Mouse (Mus musculus) kidney, postnatal 0 days (tissue): ENCODE measurements around the gene Mgl2. TPM values are rescaled to one million over a fixed set of nuclear protein-coding genes. Genes with fewer than 3 reads are reported as not detected.

ENCODE experiments used
- ATAC-seq: fragments of 200-750 bp; cut with Nextera tagmentation; replicated peaks from 2 replicates; pipeline ENCODE4 v1.8.0; 2017; ENCODE audit warnings: low read depth, moderate number of reproducible peaks, moderate TSS enrichment, moderate library complexity; ENCODE audit not compliant: low FRiP score
- DNase-seq: peaks from one replicate; pipeline ENCODE4 v3.0.0-alpha.2; 2016; ENCODE audit warnings: low spot score
- H3K27ac ChIP-seq: fragments of 300-500 bp; sonication (generic); 2 replicates; pipeline ENCODE4 v1.5.1; 2014; ENCODE audit warnings: mild to moderate bottlenecking
- H3K27me3 ChIP-seq: fragments of 300-500 bp; sonication (generic); 2 replicates; pipeline ENCODE4 v1.6.1; 2014; ENCODE audit warnings: low read length, mixed read lengths; ENCODE audit not compliant: insufficient read depth
- H3K36me3 ChIP-seq: fragments of 300-500 bp; sonication (generic); 2 replicates; pipeline ENCODE4 v1.6.1; 2014; ENCODE audit warnings: low read length, mixed read lengths; ENCODE audit not compliant: insufficient read depth
- H3K4me1 ChIP-seq: fragments of 300-500 bp; sonication (generic); replicated peaks from 2 replicates; pipeline ENCODE4 v1.6.1; 2014; ENCODE audit warnings: antibody characterized with exemption, low read length, mixed read lengths; ENCODE audit not compliant: insufficient read depth
- H3K4me2 ChIP-seq: fragments of 300-500 bp; sonication (generic); 2 replicates; pipeline ENCODE4 v1.6.1; 2014; ENCODE audit warnings: mild to moderate bottlenecking, low read length, moderate library complexity, mixed read lengths
- H3K4me3 ChIP-seq: fragments of 300-500 bp; sonication (generic); replicated peaks from 2 replicates; pipeline ENCODE4 v1.5.1; 2014; ENCODE audit warnings: low read depth, low read length
- H3K9ac ChIP-seq: fragments of 300-500 bp; sonication (generic); 2 replicates; pipeline ENCODE4 v1.6.1; 2014; ENCODE audit warnings: low read depth, low read length
- H3K9me3 ChIP-seq: fragments of 300-500 bp; sonication (generic); replicated peaks from 2 replicates; pipeline ENCODE4 v1.6.1; 2016; ENCODE audit warnings: low read length, inconsistent platforms, mixed read lengths
- CTCF ChIP-seq: IDR thresholded peaks from 2 replicates; pipeline ENCODE4 v1.5.1; 2016; ENCODE audit warnings: antibody characterized with exemption, low read depth, mild to moderate bottlenecking, moderate library complexity
- WGBS: fragments of 180-500 bp; shearing (Covaris S2); extraction: QIAGEN DNeasy Blood & Tissue Kit; methylation state at CpG from one replicate; pipeline ENCODE4 v1.1.7; 2014; 5-methylcytosine and 5-hydroxymethylcytosine counted together
- polyA plus RNA-seq: library from polyadenylated mRNA; unstranded; fragments of >200 nt; fragmentation: Nextera tagmentation; extraction: Ambion mirVana; gene quantifications from 2 replicates; pipeline ENCODE4 v1.2.1, GENCODE M21; 2015

The Mgl2 gene
- polyA plus RNA-seq, 1 experiment from 2014 or later = 0.47 TPM

DNA sequence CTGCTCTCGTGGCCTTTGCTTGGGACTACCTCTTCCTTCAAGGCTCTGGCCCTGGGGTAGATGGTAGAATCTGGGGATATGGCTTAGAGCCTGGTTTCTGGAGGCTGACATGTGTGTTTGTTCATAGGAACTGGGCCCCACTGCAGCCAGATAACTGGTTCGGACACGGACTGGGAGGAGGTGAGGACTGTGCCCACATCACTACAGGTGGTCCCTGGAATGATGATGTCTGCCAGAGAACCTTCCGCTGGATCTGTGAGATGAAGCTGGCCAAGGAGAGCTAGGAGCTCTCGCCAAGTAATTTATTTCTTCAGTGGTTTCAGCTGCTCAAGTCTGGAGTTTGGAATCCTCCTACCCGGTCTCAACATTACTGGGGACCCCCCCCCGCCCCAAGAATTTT, 40.2 kb downstream of the Mgl2 start:
- ATAC-seq = no peak

DNA sequence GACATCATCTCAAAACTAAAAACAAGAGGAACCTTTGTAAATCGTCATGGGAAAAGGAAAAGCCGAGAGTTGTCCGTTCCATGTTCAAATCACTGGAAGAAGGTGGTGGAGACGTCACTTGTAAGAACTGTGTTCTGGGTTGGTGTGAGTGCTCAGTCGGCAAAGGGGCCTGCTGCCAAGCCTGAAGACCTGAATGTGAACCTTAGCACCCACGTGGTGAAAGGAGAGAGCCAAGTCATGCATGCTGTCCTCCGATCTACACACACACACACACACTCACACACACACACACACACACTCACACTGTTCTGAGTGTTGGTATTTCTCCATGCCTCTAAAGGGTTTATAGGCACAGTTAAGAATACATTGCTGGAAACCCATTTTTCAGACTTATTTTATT, 41.1 kb downstream of the Mgl2 start:
- Histone ChIP-seq H3K4me1 (no peaks in the 10 kb centered on the region), H3K9me3 (no peaks in the 10 kb centered on the region), H3K27ac (no peak overlapping the region), H3K36me3 (no peaks in the 10 kb centered on the region), H3K27me3 (no peaks in the 10 kb centered on the region), H3K4me3 (no peak overlapping the region), H3K4me2 (no peak overlapping the region), H3K9ac (no peak overlapping the region)
- no peak for DNase-seq
- no peak for TF ChIP-seq CTCF
- ATAC-seq = no peak
- 77% methylated on average over 7 of the region's 7 CpGs for WGBS

More for the DNA sequence above, 40.2 kb downstream of the Mgl2 start:
- Histone ChIP-seq H3K27ac (no peak overlapping the region), H3K9me3 (no peaks in the 10 kb centered on the region), H3K9ac (no peak overlapping the region), H3K27me3 (no peaks in the 10 kb centered on the region), H3K36me3 (no peaks in the 10 kb centered on the region), H3K4me2 (no peak overlapping the region), H3K4me3 (no peak overlapping the region), H3K4me1 (no peaks in the 10 kb centered on the region)
- DNase-seq = no peak
- WGBS = 85% methylated on average over 7 of the region's 7 CpGs
- TF ChIP-seq CTCF = no peak

DNA sequence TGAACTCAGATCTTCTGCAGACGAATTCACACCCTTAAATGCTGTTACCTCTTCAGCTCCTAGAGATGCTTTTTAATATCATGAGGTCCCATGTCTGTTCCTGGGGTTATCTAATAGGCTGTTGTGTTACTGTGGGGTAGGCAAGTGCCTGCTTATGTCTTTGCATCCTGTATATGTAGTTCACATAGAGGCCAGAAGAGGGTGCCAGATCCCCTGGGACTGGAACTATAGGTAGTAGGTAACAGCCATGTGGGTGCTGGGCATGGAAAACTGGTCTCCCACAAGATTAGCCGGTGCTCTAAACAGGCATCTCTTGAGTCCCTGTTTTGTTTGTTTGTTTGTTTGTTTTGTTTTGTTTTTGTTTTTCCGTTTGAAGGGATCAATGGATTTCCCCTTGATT, 41.7 kb downstream of the Mgl2 start:
- H3K9ac ChIP-seq = no peak overlapping the region
- H3K4me2 ChIP-seq = no peak overlapping the region
- no peak overlapping the region for H3K4me3 ChIP-seq
- TF ChIP-seq CTCF = peak; percentile 65
- ATAC-seq (no peak), DNase-seq (peak; percentile 17)
- H3K36me3 ChIP-seq = no peaks in the 10 kb centered on the region
- WGBS = 54% methylated on average over 3 of the region's 3 CpGs
- H3K27me3 ChIP-seq = no peaks in the 10 kb centered on the region
- no peaks in the 10 kb centered on the region for H3K4me1 ChIP-seq
- H3K27ac ChIP-seq = no peak overlapping the region
- no peaks in the 10 kb centered on the region for H3K9me3 ChIP-seq

DNA sequence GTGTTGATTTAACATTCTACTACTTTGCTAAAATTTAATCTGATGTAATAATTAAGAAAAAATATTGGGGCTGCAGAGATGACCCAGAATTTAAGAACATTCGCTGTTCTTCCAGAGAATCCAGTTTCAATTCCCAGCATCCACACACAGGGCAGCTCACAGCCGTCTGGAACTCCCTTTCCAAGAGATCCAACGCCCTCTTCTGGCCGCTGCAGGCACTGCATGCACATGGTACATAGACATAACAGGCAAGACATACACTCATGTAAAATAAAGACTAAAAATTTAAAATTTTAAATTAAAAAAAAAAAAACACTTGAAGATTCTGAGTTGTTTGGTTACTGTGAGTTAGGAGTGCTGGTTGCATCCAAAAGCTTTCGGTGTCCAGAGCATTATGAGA, 42.2 kb downstream of the Mgl2 start:
- no peaks in the 10 kb centered on the region for H3K27me3 ChIP-seq
- no peak overlapping the region for H3K27ac ChIP-seq
- DNase-seq (no peak), ATAC-seq (no peak)
- TF ChIP-seq CTCF = no peak; the same call in 1 of the 2 replicates
- H3K4me1 ChIP-seq = no peaks in the 10 kb centered on the region
- no peak overlapping the region for H3K4me2 ChIP-seq
- no peaks in the 10 kb centered on the region for H3K36me3 ChIP-seq
- H3K4me3 ChIP-seq = no peak overlapping the region
- 63% methylated on average over 5 of the region's 5 CpGs for WGBS
- H3K9ac ChIP-seq = no peak overlapping the region
- no peaks in the 10 kb centered on the region for H3K9me3 ChIP-seq

DNA sequence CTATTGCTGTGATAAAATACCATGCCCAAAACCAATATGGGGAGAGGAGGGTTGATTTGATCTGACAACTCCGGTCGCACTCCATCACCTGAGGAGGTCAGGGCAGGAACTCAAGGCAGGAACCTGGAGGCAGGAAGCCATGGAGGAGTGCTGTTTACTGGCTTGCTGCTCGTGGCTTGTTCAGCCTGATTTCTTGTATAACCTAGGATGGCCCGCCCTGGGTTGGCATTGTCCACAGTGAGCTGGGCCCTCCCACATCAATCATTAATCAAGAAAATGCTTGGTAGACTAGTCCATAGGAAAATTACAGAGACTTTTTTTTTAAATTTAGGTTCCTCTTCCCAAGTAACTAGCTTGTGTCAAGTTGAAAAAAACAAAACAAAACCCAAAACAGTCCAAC, 44.4 kb downstream of the Mgl2 start:
- H3K9me3 ChIP-seq = no peaks in the 10 kb centered on the region
- no peak overlapping the region for H3K27ac ChIP-seq
- H3K27me3 ChIP-seq = no peaks in the 10 kb centered on the region
- 70% methylated on average over 4 of the region's 4 CpGs for WGBS
- no peaks in the 10 kb centered on the region for H3K36me3 ChIP-seq
- ATAC-seq = no peak
- no peaks in the 10 kb centered on the region for H3K4me1 ChIP-seq
- no peak overlapping the region for H3K4me2 ChIP-seq
- DNase-seq = no peak
- H3K9ac ChIP-seq = no peak overlapping the region
- no peak overlapping the region for H3K4me3 ChIP-seq
- no peak for TF ChIP-seq CTCF

DNA sequence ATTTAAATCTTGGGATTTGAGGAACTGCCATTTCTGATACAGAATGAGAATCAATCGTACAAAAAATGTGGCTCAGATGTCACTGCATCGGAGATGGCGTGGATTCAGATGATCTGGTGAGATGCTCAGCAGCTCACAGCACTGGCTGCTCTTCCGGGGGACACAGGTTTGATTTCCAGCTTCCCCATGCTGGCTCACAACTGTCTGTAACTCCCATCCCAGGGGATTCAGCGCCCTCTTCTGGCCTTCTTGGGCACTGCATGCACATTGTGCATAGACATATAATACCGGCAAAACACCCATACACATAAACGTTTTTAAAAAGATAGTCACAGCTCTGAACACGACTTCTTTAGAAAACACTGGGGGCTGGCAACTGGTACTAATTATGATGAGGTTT, 47.5 kb downstream of the Mgl2 start:
- no peaks in the 10 kb centered on the region for H3K27me3 ChIP-seq
- no peaks in the 10 kb centered on the region for H3K4me1 ChIP-seq
- H3K4me2 ChIP-seq = no peak overlapping the region
- H3K4me3 ChIP-seq = no peak overlapping the region
- no peaks in the 10 kb centered on the region for H3K36me3 ChIP-seq
- H3K27ac ChIP-seq = no peak overlapping the region
- no peak overlapping the region for H3K9ac ChIP-seq
- WGBS = 72% methylated on average over 8 of the region's 8 CpGs
- DNase-seq = no peak
- ATAC-seq = no peak
- TF ChIP-seq CTCF = peak; percentile 53
- no peaks in the 10 kb centered on the region for H3K9me3 ChIP-seq

DNA sequence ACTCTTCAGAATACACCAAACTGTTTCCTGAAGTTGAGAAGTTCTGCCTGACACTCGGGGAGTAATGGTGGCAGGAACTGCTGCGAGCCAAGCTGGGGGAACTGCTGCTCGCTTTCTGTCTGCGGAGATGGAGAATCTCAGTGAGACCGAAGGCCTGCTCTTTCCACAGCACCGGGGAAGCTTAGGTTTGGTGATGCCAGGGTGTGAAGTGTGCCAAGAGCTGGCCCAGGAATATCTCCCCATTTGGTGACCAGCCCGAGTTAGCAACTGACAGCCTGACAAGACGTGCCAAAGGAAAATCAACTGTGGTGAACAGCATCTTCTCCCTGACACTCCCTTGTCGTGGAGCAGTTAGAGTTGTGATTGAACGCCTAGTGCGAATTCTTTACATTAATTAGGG, 48.2 kb downstream of the Mgl2 start:
- H3K9me3 ChIP-seq = no peaks in the 10 kb centered on the region
- no peak overlapping the region for H3K4me2 ChIP-seq
- WGBS = 84% methylated on average over 11 of the region's 11 CpGs
- H3K27me3 ChIP-seq = no peaks in the 10 kb centered on the region
- H3K4me1 ChIP-seq = no peaks in the 10 kb centered on the region
- no peak overlapping the region for H3K27ac ChIP-seq
- TF ChIP-seq CTCF = no peak
- H3K4me3 ChIP-seq = no peak overlapping the region
- ATAC-seq = no peak
- no peak for DNase-seq
- no peaks in the 10 kb centered on the region for H3K36me3 ChIP-seq
- H3K9ac ChIP-seq = no peak overlapping the region
